Mouse (Mus musculus) MN1 (cell line): ENCODE data around the gene Zc3hav1.
A peak's percentile ranks its signal among the peaks of the same experiment; 100 is the strongest.

Experiments
- DNase-seq: peaks from one replicate; pipeline ENCODE4 v3.0.0-alpha.2; 2016; ENCODE audit warnings: low spot score

The Zc3hav1 gene

DNA sequence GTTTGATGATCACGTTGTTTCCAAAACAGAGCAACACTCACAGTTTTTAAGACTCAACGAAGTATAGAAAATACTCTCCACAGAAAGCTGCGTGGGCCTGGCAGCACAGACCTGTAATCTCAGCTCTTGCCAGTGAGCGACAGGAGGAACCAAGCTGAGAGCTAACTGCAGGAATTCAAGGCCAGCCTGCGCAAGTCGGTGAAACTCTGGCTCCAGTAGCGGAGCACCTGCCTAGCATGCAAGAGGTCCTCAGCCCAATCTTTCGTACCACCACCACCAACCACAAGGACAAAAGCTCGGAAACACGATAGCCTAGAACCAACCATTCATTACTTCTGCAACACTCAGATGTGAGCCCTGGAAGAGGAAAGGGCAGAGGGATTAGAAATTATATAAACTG is 2.0 kb downstream of the Zc3hav1 start:
- peak; percentile 16 for DNase-seq

DNA sequence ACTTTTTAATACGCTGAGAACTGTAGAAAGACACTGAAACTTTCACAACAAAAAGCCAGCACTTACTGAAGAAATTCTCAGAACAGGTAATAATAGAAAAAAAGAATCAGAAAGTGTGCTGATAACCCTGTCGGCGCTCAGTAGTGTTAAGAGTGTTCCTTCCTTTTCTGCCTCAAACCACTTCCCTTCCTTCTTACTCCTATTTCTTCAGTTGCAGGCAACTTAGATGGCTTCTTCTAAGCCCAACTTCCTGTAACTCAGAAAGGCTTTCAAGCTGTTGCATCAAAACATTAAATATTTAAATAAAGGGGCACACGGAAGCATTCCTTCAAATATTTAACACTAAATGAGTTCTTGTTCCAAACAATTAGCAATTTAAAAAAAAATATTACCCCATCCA is 2.5 kb downstream of the Zc3hav1 start:
- peak; percentile 16 for DNase-seq

DNA sequence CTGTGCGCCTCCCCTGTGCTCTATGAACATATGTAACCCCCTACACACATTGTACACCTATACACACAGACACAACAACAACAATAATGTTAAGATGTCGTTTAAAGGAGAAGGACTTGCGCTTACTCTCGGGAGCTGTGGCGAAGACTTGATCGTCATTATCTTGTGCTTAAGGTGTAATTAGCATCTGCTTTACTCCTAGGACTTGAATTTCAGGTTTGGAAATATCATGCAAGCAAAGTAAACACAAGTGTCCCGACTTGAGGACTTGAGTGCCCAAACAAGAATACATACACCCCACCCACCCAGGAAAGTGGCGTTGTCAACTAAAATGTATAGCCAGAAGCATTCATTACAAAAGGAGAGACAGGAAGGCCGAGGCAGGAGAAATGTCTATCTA is 4.6 kb downstream of the Zc3hav1 start:
- no peak for DNase-seq

DNA sequence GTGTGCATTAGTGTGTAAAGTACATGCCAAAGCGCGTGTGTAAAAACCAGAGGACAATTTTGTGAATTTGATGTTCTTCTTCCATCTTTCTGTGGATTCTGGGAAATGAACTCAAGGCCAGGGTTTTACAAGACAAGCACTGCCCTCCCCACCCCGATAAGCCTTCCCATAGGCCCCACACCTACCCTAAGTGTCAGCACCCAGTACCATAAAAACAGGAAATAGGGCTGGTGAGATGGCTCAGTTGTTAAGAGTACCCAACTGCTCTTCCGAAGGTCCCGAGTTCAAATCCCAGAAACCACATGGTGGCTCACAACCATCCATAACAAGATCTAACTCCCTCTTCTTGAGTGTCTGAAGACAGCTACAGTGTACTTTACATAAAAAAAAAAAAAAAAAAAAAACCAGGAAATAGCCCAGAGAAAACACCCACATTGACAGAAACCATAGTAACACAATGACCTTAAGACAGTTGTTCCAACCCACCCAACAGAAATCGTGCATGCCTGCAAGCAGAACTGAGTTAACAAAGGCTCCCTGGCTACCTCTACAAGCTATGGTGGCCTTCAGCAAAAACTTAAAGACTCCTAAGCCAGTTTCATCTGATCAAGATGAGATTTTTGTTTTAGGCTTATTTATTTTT is 5.5 kb downstream of the Zc3hav1 start:
- DNase-seq = no peak

DNA sequence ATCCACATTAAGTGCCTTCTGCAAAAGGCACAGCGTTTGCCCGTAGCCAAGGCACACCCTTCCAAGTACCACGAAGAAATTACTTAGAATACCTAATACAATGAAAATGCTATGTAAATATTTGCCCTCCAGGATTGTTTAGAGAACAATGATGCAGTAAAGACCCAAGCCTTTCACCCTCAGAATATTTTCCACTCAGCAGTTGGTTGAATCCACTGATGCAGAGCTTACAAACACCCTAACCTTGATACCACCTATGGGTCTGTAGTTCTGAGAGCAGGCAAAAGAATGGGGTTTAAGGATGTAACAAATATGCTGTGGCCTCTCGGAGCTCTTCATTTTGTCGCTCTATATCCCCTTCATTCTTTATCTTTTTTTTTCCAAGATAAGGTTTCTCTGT is 6.5 kb downstream of the Zc3hav1 start:
- no peak for DNase-seq

DNA sequence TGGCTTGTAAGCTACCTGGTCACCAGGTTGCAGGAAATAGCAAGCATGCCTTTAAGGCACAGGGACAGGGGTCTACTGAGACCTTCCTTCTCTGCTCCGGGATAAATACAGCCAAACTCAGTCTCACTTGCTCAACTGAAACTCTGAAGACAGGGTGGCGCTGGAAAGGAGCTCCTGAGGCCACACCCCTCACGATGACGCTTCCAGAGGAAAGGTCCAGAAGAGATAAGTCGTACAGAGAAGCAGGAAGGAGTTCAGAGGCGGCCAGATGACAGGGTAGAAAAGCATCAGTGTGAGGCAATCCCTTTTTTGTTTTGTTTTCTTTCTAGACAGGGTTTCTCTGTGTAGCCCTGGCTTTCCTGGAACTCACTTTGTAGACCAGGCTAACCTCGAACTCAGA is 8.6 kb downstream of the Zc3hav1 start:
- no peak for DNase-seq

DNA sequence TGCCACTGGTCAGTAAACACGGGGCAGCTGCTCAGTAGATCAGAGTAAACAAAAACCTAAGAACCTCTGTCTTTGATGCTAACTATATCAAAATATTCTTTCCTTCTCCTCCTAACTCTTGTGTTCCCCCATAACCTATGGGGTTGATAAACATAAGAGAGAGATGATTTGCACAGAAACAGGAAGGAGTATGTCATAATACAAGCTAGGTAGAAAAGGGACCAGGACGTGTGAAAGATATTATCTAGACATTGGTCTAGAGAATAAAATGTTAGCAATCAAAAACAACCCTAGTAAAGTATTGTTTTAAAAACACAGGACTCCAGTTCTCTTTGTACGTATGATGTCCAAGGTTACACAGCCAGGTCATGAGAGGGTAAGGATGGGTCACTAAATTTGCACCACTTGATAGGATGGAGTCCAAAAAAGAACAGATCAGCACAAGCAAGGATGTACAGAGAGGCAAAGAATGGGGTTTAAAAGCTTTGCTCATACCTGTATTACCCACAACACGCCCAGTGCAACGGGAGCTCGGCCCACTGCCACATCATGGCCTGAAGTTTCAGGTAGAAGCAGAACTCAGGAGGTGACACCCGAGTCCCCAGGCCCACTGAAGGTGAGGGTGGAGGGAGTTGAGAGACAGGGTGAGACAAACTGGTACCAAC is 10.3 kb downstream of the Zc3hav1 start:
- no peak for DNase-seq

DNA sequence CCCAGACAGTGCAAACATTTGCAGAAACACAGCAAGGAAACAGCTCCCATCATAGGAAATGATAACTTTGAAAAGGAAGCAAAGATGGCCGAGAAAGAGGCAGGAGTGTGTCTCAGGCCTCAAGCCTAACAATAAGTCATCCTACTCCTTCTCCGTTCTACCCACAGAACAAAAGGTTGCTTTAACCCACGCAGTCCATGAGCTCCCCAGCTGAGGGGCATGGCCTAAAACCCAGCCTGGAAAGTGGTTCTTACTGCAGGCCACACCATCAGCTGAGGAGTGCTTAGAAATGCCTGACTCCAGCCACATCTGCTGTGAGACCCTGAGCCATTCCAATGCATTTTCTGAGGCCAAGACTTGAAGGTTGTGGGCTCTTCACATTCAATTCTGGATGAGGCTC is 10.8 kb downstream of the Zc3hav1 start:
- DNase-seq = no peak

DNA sequence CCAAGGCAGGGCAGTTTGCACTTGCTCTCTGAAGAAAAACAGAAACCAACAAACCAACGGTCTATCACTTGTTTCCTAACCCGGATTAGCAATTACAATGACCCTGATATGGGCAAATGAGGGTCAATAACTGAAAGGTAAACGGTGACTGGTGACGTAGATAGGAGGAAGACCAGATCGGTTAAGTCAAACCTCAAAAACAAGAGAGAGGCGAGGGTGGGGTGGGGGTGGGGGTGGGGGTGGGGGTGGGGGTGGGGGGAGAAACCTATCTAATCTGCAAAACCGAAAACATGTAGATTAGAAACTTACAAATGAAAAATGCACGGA is 11.8 kb downstream of the Zc3hav1 start:
- no peak for DNase-seq

DNA sequence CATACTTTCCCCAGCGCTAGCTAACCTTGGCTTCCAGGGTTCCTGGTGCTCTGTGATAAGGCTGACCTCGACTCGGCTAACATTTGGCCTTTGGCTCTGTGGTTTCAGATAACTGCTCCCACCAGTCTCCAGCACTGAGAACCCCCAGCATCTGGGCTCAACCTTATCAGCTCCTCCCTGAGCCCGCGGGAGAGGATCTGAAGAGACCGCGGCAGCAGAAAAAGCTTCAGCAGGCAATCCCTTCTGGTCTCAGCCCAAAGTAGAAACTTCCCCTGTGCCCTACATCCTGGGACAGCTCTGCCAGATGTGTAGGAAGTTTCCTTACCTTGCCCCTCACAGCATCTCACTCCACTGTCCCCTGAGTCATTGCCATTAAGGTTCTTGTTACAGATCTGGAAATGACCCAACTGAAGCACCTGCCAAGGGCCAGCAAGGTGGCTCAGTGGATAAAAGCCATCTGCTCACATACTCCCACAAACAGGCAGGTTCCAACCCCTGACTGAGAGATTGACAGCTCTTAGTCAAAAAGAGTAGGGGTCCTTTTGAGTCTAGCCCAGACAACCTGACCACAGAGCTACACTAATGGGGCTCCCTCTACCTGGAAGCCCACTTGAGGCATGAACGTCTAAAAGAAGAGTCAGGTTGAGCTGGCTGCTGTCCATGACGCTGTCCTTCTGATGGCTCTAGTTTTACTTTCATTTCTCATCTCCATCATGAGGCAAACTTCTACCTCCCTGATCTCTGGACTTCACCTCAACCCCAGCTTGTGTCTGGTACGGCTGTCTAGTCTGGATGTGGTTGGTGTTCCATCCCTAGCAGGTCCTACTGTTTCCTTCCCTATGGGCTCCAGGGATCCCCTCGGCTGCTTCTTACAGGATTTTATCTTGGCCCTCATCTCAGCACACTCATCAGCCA is 12.4 kb downstream of the Zc3hav1 start:
- DNase-seq = peak; percentile 28

DNA sequence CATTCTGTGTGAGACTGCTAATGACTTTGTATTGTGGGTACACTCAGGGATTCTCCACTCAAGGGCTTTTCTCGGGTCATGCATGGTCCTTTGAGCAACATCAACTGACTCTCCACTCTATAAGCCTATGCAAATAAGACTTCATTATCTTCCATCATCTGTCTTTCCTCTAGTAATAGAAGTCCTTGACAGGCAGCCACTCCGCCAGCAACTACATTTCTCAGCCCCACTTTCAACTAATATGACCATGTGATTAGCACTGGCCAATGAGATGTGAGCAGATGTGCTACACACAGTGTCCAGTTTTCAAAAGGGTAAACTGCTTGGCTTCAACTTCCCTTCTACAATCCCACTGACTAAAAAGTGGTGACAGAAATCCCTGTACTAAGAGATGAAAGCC is 15.3 kb downstream of the Zc3hav1 start:
- no peak for DNase-seq

DNA sequence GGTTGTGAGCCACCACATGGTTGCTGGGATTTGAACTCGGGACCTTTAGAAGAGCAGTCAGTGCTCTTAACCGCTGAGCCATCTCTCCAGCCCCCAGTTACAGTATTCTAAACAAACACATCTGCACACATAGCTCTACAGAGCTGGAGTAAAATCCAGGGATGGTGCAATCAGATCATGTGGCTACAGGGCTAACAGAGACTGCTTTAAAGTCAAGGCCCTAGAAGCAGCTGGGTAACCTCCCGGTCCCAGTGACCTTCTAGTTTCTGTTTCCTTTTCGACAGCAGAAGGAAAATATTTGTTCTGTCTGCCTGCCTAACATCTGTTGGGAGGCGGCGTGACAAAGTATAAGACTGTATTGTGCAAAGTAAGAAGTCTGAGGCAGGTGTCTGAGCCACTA is 16.5 kb downstream of the Zc3hav1 start:
- no peak for DNase-seq

DNA sequence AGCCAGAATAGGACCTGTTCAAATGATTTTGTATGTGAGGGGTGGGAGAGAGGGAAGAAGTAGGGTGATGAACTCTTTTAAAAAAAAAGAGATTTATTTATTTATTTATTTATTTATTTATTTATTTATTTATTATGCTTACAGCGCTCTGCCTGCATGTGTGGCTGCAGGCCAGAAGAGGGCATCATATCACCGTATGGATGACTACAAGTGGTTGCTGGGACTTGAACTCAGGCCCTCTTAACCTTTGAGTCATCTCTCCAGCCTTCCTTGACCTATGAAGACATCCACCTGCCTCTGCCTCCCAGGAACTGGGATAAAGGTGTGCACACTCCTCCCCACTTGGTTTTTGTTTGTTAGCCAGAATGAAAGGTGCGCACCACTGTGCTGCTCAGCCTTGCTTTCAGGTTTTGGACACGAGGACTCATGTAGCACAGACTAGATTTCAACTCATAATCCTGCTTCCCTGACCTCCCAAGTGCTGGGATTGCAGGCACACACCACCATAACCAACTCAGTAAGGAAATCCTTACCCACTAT is 17.2 kb downstream of the Zc3hav1 start:
- no peak for DNase-seq

DNA sequence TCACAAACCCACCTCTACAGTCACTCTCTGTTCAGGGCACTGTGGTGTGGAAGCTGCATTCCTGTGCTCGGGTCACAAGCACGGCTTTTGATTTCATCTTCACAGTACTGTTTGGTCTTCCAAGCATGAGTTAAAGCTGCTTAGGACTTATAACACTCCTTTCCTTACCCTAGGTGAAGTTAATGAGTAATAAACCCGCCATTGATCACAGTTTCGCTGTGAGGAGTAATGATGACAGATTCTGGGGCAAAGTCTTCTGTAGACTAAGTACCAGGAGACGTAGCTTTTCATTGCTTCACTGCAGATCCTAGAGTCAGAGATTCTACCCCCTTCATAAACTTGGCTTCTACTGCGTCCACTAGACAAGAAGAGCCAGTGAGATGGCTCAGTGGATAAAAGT is 19.1 kb downstream of the Zc3hav1 start:
- DNase-seq = no peak

DNA sequence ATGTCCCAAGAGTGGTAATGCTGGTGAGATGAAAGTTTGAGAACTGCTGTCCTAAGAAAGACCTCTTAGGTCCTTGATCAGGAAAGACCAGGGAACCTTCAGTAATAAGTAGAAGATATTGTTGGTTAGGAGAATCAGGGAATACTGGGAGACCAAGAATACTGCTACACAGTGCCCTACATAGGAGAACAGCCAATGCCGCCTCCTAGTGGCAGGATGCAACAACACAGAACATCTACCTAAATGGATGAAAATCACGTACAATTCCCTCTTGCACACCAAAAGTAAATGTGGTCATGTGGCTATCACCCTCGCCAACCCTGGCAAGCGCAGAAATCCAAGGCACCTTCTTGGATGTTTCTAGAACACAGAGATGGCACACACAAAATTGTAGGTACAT is 27.8 kb downstream of the Zc3hav1 start:
- DNase-seq = peak; percentile 49

DNA sequence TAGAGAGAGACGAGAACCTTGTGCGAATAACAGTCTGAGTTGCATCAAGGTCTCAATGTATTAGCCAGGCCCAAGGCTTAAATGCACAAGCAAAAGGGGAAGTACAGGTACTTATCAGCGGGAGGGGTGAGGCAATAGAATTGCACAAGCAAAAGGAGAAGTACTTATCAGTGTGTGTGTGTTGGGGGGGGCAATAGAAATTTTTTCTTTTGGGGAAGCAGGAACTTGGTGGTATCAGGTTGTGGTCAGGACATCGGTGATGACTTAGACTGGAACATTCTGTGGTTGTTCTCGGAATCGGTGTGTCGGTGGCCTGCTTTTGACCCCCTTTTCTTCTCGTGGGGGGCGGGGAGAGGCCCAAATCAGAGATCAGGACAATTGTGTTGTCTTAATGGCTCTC is 33.8 kb downstream of the Zc3hav1 start:
- DNase-seq = no peak

DNA sequence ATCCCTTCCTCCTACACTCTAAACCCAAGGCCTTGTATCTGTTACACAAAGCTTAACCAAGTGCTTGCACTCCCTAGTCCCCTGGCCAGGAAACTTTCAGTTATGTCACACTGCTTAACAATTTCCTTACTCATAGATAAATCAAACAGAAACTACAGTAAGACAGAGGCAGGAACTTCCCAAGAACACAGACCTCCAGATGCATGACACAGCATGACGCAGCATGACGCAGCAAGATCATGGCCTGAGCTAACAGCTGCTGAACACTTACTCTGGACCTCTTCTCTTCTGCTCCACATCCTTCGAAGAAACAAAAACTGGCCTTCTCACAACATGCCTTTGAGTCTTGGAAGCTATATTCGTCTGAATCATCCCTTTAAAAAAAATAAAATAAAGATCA is 38.4 kb downstream of the Zc3hav1 start:
- no peak for DNase-seq

DNA sequence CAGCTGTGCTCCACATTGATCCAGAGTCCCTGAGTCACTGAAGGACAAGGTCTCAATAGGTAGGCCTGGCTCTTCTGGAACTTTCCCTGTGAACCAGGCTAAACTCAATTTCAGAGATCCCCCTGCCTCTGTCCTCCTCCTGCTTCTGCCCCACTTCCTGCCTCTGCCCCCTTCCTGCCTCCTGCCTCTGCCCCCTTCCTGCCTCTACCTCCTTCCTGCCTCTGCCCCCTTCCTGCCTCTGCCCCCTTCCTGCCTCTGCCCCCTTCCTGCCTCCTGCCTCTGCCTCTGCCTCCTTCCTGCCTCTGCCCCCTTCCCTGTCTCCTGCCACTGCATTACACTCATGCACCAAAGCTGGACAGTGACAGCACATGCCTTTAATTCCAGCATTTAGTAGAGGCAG is 44.7 kb downstream of the Zc3hav1 start:
- no peak for DNase-seq

DNA sequence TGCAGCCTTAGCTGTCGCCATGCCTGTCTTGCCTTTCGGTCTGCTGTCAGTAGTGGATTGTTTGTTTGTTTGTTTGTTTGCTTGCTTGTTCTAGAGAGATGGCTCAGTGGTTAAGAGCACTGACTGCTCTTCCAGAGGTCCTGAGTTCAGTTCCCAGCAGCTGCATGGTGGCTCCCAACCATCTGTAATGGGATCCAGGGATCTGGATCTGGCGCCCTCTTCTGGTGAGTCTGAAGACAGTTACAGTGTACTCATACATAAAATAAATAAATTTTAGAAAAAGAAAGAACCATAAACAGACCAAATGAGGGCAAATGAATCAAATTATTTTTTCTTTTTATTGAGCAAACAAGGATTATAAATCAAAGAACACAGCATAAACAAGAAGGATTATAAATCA is 49.4 kb downstream of the Zc3hav1 start:
- DNase-seq = no peak

DNA sequence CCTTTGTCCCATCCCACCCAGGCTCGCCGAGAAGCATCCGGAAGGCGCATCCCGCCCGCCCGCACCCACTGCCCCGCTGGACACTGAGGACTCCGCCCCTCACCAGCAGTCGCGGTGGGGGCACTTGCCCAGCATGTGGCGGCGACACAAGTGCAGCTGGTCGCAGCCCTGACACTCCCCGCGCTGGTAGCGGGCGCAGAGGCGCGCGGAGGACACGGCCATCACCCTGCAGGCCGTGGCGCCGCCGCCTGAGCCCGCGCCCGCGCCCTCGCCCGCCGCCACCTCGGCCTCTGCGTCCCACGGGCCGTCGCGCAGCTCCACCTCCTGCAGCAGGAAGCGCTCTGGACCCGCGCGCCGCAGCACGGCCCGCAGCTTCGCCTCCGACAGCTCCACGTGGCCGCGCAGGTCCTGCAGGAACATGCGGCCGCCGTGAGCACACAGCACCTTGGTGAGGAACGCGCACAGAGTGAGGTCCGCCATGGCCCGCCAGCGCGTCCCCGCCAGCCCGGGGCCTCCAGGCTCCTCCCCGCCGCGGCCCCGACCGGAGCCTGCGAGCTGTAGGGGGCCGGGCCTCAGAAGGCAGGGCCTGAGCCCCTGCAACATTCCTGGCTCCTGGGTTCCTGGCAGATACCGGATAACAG is 55.5 kb downstream of the Zc3hav1 start, which contains the start of gene Zc3hav1l:
Gene Zc3hav1l (minus strand): TSS at position 499 of the 641 bp plus-strand sequence.
- DNase-seq = peak; percentile 76

DNA sequence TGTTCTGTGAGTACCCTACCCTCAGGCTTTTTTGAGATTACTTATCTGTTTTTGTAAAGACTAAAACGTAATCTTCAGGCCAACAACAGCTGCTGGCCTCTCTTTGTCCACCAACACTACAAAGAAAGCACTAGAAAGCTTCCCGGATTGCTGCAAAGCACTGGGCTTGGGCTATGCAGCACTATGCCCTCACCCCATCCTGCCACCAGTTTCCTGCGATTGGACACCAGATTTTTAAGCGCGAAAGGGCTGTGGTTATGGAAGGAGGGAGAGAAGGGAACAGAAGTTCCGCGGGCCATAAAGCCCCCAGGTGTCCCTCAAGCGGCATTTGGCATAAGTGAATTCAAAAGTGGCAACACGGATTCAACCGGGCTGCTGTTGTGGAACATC is 56.2 kb downstream of the Zc3hav1 start:
- DNase-seq = peak; percentile 42

DNA sequence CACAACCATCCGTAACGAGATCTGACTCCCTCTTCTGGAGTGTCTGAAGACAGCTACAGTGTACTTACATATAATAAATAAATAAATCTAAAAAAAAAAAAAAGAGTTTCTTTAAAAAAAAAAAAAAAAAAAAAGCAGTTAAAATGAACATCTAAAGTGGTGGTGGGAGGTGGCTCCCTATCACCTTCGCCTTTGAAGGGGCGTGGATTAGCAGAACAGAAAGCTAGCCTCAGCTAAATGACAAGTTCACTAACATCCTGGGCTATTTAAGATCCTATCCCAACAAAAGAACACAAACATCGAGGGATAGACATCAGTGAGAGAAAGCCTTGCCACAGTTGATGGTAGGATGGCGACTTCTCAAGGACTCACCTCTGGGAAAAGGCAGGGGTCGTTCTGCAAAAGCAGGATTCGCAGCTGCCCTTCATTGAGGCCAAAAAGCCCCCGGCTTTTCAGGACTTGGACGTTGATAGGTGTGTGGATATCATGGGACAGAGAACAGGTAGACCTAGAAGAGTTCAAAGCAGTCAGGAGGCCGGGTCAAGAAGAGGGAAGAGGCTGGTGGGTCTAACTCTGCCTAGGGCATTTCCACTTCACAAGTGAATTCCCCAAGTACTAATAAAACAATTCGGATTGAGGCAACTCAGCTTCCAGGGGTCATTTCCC is 56.7 kb downstream of the Zc3hav1 start:
- peak; percentile 7 for DNase-seq
